Mouse (Mus musculus): ENCODE results near the gene Igf1r. TPM values are rescaled to one million over a fixed set of nuclear protein-coding genes. Genes with fewer than 3 reads are reported as not detected.

Gene Igf1r
- polyA plus RNA-seq, 1 experiment from 2014 or later: 29.7 TPM

GRCm38 (mm10) chr7:67986816-67987215 lies 34.2 kb downstream of the Igf1r start:
- Histone ChIP-seq H3K9ac (ENCODE audit: low read depth, low read length) (no peak overlapping the region), H3K27ac (ENCODE audit: low read depth, low read length) (no peak overlapping the region), H3K4me3 (ENCODE audit: low read length) (no peak overlapping the region), H3K9me3 (ENCODE audit: control insufficient read depth, low read length) (no peaks in the 10 kb centered on the region), H3K27me3 (ENCODE audit: control insufficient read depth, insufficient read depth, low read length) (no peaks in the 10 kb centered on the region), H3K4me2 (replicated peaks; ENCODE audit: low read depth, low read length) (no peak overlapping the region), H3K36me3 (ENCODE audit: control insufficient read depth, insufficient read depth, low read length) (no peaks in the 10 kb centered on the region), H3K4me1 (ENCODE audit: control insufficient read depth, insufficient read depth, low read length) (peaks cover 28% of the 10 kb centered on the region)
- 0 out of 2 replicates have a peak, but pooled peaks have one; percentile 36 for ATAC-seq (ENCODE audit: low FRiP score, low TSS enrichment)
- WGBS: 66% methylated on average over 11 of the region's 11 CpGs

DNA sequence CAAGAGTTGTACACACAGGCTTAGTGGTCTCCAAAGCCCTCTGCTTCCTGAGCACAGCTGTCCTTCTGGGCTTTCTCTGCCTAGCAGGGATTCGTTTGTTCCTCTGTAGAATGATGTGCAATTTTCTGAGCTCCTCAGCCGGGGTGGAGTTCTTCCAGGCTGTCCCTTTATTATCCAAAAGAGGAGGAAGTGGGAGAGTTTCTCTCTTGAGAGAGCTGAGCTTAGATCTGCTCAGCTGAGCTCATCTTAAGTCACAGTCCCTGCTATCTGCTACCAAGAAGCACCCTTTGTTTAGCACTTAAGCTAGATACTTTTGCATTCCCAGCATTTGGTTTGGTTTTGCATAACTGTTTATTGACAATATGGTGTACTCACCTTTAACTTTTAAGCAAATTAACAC lies 36.7 kb downstream of the Igf1r start:
- no peaks in the 10 kb centered on the region for H3K27me3 ChIP-seq (ENCODE audit: control insufficient read depth, insufficient read depth, low read length)
- H3K4me3 ChIP-seq (ENCODE audit: low read length): no peak overlapping the region
- H3K36me3 ChIP-seq (ENCODE audit: control insufficient read depth, insufficient read depth, low read length): no peaks in the 10 kb centered on the region
- H3K27ac ChIP-seq (ENCODE audit: low read depth, low read length): no peak overlapping the region
- H3K4me1 ChIP-seq (ENCODE audit: control insufficient read depth, insufficient read depth, low read length): peaks cover 25% of the 10 kb centered on the region
- ATAC-seq (ENCODE audit: low FRiP score, low TSS enrichment): no peak
- no peak overlapping the region for H3K4me2 ChIP-seq (replicated peaks; ENCODE audit: low read depth, low read length)
- H3K9ac ChIP-seq (ENCODE audit: low read depth, low read length): no peak overlapping the region
- WGBS: 50% methylated on average over 2 of the region's 2 CpGs
- H3K9me3 ChIP-seq (ENCODE audit: control insufficient read depth, low read length): no peaks in the 10 kb centered on the region

DNA sequence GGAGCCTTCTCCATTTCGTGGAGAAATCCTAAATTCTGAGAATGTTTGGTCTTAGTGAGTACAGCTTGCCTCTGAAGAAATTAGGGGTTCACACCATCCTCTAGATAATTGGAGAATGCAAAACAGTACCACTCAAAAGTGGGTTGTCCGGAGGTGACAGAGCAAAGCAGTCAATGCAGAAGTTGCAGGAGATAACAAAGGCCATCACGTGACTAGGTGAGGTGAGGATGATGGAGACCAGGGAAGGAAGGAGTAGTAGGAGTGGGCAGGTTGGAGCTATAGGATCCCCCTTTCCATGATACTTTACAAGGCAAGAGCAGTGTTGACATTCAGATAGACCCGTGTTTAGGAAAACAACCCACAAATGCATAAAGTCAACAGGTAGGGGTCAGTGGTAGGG lies 41.0 kb downstream of the Igf1r start:
- no peak overlapping the region for H3K4me3 ChIP-seq (ENCODE audit: low read length)
- H3K27me3 ChIP-seq (ENCODE audit: control insufficient read depth, insufficient read depth, low read length): no peaks in the 10 kb centered on the region
- H3K4me1 ChIP-seq (ENCODE audit: control insufficient read depth, insufficient read depth, low read length): peaks cover 7% of the 10 kb centered on the region; the same call in 1 of the 2 replicates
- H3K9ac ChIP-seq (ENCODE audit: low read depth, low read length): no peak overlapping the region
- no peaks in the 10 kb centered on the region for H3K9me3 ChIP-seq (ENCODE audit: control insufficient read depth, low read length)
- 94% methylated on average over 4 of the region's 4 CpGs for WGBS
- no peak overlapping the region for H3K4me2 ChIP-seq (replicated peaks; ENCODE audit: low read depth, low read length)
- no peaks in the 10 kb centered on the region for H3K36me3 ChIP-seq (ENCODE audit: control insufficient read depth, insufficient read depth, low read length)
- ATAC-seq (ENCODE audit: low FRiP score, low TSS enrichment): 0 out of 2 replicates have a peak, but pooled peaks have one; percentile 36
- H3K27ac ChIP-seq (ENCODE audit: low read depth, low read length): no peak overlapping the region

GRCm38 (mm10) chr7:67994346-67994858 lies 41.8 kb downstream of the Igf1r start:
- Histone ChIP-seq H3K27me3 (ENCODE audit: control insufficient read depth, insufficient read depth, low read length) (no peaks in the 10 kb centered on the region), H3K4me1 (ENCODE audit: control insufficient read depth, insufficient read depth, low read length) (peaks cover 13% of the 10 kb centered on the region; the same call in 1 of the 2 replicates), H3K4me2 (replicated peaks; ENCODE audit: low read depth, low read length) (no peak overlapping the region), H3K4me3 (ENCODE audit: low read length) (no peak overlapping the region), H3K27ac (ENCODE audit: low read depth, low read length) (no peak overlapping the region), H3K9me3 (ENCODE audit: control insufficient read depth, low read length) (no peaks in the 10 kb centered on the region), H3K9ac (ENCODE audit: low read depth, low read length) (no peak overlapping the region), H3K36me3 (ENCODE audit: control insufficient read depth, insufficient read depth, low read length) (no peaks in the 10 kb centered on the region)
- no peak for ATAC-seq (ENCODE audit: low FRiP score, low TSS enrichment)
- WGBS: 77% methylated on average over 7 of the region's 7 CpGs

DNA sequence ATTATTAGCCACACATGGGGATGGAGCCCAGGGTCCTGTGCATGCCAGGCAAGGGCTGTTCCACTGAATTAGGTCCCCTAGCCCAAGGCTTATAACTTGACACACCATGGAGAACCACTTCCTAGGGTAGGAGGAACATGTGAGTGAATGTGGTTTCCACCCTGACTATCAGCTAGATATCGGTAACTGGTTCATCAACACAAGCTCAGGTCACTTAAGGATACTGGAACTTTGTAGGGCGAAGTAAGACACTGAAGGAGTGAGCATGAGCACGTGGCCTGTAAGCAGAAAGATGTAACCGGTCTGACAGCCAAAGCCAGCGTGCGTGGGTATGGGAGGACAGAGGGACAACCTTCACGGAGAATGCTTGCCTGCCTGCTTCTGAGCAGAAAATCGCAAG lies 42.6 kb downstream of the Igf1r start:
- WGBS: 79% methylated on average over 8 of the region's 8 CpGs
- no peaks in the 10 kb centered on the region for H3K9me3 ChIP-seq (ENCODE audit: control insufficient read depth, low read length)
- no peaks in the 10 kb centered on the region for H3K27me3 ChIP-seq (ENCODE audit: control insufficient read depth, insufficient read depth, low read length)
- H3K36me3 ChIP-seq (ENCODE audit: control insufficient read depth, insufficient read depth, low read length): no peaks in the 10 kb centered on the region
- no peak overlapping the region for H3K27ac ChIP-seq (ENCODE audit: low read depth, low read length)
- peaks cover 14% of the 10 kb centered on the region; the same call in 1 of the 2 replicates for H3K4me1 ChIP-seq (ENCODE audit: control insufficient read depth, insufficient read depth, low read length)
- no peak overlapping the region for H3K9ac ChIP-seq (ENCODE audit: low read depth, low read length)
- H3K4me2 ChIP-seq (replicated peaks; ENCODE audit: low read depth, low read length): no peak overlapping the region
- ATAC-seq (ENCODE audit: low FRiP score, low TSS enrichment): no peak
- H3K4me3 ChIP-seq (ENCODE audit: low read length): no peak overlapping the region

GRCm38 (mm10) chr7:67996202-67996960 lies 43.8 kb downstream of the Igf1r start:
- WGBS: 55% methylated on average over 12 of the region's 12 CpGs
- Histone ChIP-seq H3K4me1 (ENCODE audit: control insufficient read depth, insufficient read depth, low read length) (peaks cover 14% of the 10 kb centered on the region; the same call in 1 of the 2 replicates), H3K4me2 (replicated peaks; ENCODE audit: low read depth, low read length) (no peak overlapping the region), H3K36me3 (ENCODE audit: control insufficient read depth, insufficient read depth, low read length) (no peaks in the 10 kb centered on the region), H3K9me3 (ENCODE audit: control insufficient read depth, low read length) (no peaks in the 10 kb centered on the region), H3K27ac (ENCODE audit: low read depth, low read length) (no peak overlapping the region), H3K27me3 (ENCODE audit: control insufficient read depth, insufficient read depth, low read length) (no peaks in the 10 kb centered on the region), H3K4me3 (ENCODE audit: low read length) (no peak overlapping the region), H3K9ac (ENCODE audit: low read depth, low read length) (no peak overlapping the region)
- ATAC-seq (ENCODE audit: low FRiP score, low TSS enrichment): no peak

DNA sequence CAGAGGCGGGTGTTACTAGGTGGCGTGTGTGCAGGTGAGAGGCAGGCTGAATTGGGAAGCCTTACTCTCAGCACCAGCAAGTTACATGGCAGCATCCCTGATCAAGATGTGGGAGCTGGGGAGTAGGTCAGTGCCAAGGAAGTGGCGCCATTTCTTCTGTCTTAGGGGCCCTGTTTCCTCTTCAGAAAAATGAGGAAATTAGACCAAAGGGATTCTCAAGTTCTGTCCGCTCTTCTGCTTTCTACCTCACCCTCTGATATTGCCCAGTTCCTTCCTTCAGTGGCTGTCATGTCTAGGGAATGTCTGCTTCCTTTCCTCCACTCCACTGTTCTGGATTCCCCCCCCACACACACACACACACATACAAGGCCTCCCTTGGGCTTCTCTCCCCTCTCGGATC lies 48.6 kb downstream of the Igf1r start:
- no peak overlapping the region for H3K4me3 ChIP-seq (ENCODE audit: low read length)
- H3K4me1 ChIP-seq (ENCODE audit: control insufficient read depth, insufficient read depth, low read length): peaks cover 10% of the 10 kb centered on the region; the same call in 1 of the 2 replicates

GRCm38 (mm10) chr7:68006074-68006473 lies 53.4 kb downstream of the Igf1r start:
- Histone ChIP-seq H3K9ac (ENCODE audit: low read depth, low read length) (no peak overlapping the region), H3K4me3 (ENCODE audit: low read length) (no peak overlapping the region), H3K4me2 (replicated peaks; ENCODE audit: low read depth, low read length) (no peak overlapping the region), H3K9me3 (ENCODE audit: control insufficient read depth, low read length) (no peaks in the 10 kb centered on the region; the same call in 1 of the 2 replicates), H3K4me1 (ENCODE audit: control insufficient read depth, insufficient read depth, low read length) (no peaks in the 10 kb centered on the region; the same call in 1 of the 2 replicates), H3K27me3 (ENCODE audit: control insufficient read depth, insufficient read depth, low read length) (no peaks in the 10 kb centered on the region), H3K36me3 (ENCODE audit: control insufficient read depth, insufficient read depth, low read length) (peaks cover 21% of the 10 kb centered on the region), H3K27ac (ENCODE audit: low read depth, low read length) (no peak overlapping the region)
- WGBS: 90% methylated on average over 7 of the region's 7 CpGs
- no peak for ATAC-seq (ENCODE audit: low FRiP score, low TSS enrichment)

More for the DNA sequence above, 48.6 kb downstream of the Igf1r start:
- Histone ChIP-seq H3K9ac (ENCODE audit: low read depth, low read length) (no peak overlapping the region), H3K27me3 (ENCODE audit: control insufficient read depth, insufficient read depth, low read length) (no peaks in the 10 kb centered on the region), H3K36me3 (ENCODE audit: control insufficient read depth, insufficient read depth, low read length) (peaks cover 12% of the 10 kb centered on the region; the same call in 1 of the 2 replicates), H3K9me3 (ENCODE audit: control insufficient read depth, low read length) (no peaks in the 10 kb centered on the region; the same call in 1 of the 2 replicates), H3K4me2 (replicated peaks; ENCODE audit: low read depth, low read length) (no peak overlapping the region), H3K27ac (ENCODE audit: low read depth, low read length) (no peak overlapping the region)
- 80% methylated on average over 5 of the region's 5 CpGs for WGBS
- ATAC-seq (ENCODE audit: low FRiP score, low TSS enrichment): no peak

DNA sequence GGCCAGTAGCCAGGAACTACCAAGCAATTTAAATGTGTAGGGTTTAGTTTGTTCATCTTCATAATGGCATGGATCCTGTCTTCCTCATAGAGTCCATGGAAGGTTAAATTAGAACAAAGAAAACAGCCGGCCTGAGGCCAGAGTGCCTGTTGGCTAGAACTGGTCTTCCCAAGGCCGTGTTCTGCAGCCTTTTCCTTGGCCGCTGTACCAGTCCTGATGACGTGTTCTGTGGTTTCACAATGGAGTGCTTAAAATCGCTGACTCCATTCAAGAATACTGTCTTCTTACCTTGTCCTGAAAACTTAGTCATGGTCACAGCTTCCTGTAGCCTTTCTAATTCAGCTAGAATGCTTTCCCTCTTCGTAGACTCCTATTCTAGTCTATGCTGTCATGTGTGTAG lies 53.9 kb downstream of the Igf1r start:
- WGBS: 93% methylated on average over 6 of the region's 6 CpGs
- H3K9ac ChIP-seq (ENCODE audit: low read depth, low read length): no peak overlapping the region
- H3K9me3 ChIP-seq (ENCODE audit: control insufficient read depth, low read length): no peaks in the 10 kb centered on the region; the same call in 1 of the 2 replicates
- no peak overlapping the region for H3K4me3 ChIP-seq (ENCODE audit: low read length)
- peaks cover 21% of the 10 kb centered on the region for H3K36me3 ChIP-seq (ENCODE audit: control insufficient read depth, insufficient read depth, low read length)
- H3K4me1 ChIP-seq (ENCODE audit: control insufficient read depth, insufficient read depth, low read length): no peaks in the 10 kb centered on the region; the same call in 1 of the 2 replicates
- no peak overlapping the region for H3K27ac ChIP-seq (ENCODE audit: low read depth, low read length)
- no peaks in the 10 kb centered on the region for H3K27me3 ChIP-seq (ENCODE audit: control insufficient read depth, insufficient read depth, low read length)
- ATAC-seq (ENCODE audit: low FRiP score, low TSS enrichment): no peak
- no peak overlapping the region for H3K4me2 ChIP-seq (replicated peaks; ENCODE audit: low read depth, low read length)

Data from kidney, embryonic 14.5 days (tissue).